Mouse (Mus musculus): ENCODE measurements around the gene Dao. TPM values are rescaled to one million over a fixed set of nuclear protein-coding genes. Genes with fewer than 3 reads are reported as not detected.

Dao gene
- polyA plus RNA-seq (2014; fragmentation: Nextera tagmentation; extraction: Ambion mirVana): 6.0 and 7.7 TPM in 2 replicates

DNA sequence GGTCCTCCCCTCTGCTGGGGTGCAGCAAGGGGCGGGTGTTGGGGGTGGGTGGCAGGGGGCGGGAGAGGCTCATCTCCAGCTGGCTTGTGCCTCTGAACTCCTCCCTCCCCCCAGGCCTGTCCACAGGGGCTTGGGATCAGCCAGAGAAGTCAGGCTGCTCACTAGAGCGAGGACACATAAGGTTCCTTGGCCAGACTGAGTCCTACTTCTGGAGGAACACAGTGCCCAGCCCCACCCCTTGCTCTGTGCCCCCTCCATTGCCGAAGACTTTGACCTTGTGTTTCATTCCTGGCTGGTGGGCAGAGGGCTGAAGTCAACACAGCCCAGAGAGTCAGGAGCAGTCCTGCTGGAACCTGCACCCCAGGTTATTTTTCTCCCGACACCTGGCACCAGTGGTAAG is at the start of gene Dao:
Dao (plus strand) TSS at position 162 of the 400 bp plus-strand sequence.
- peak; percentile 74 for ATAC-seq (ENCODE audit: low FRiP score, low TSS enrichment)
- Histone ChIP-seq H3K9me3 (ENCODE audit: control insufficient read depth, low read length) (no peaks in the 10 kb centered on the region), H3K4me3 (ENCODE audit: low read length) (no peak within 1 kb of the TSS), H3K4me1 (ENCODE audit: control insufficient read depth, insufficient read depth, low read length) (no peaks in the 10 kb centered on the region), H3K4me2 (replicated peaks; ENCODE audit: low read depth, low read length) (no peak within 1 kb of the TSS), H3K27me3 (ENCODE audit: control insufficient read depth, insufficient read depth, low read length) (no peaks in the 10 kb centered on the region), H3K27ac (ENCODE audit: low read depth, low read length) (no peak within 1 kb of the TSS), H3K36me3 (ENCODE audit: control insufficient read depth, insufficient read depth, low read length) (no peaks in the 10 kb centered on the region), H3K9ac (ENCODE audit: low read depth, low read length) (no peak within 1 kb of the TSS)
- 49% methylated on average over 5 of the region's 5 CpGs for WGBS

- H3K4me2 ChIP-seq (replicated peaks; ENCODE audit: low read depth, low read length): no peak overlapping the region
- H3K4me3 ChIP-seq (ENCODE audit: low read length): no peak overlapping the region
- no peaks in the 10 kb centered on the region for H3K27me3 ChIP-seq (ENCODE audit: control insufficient read depth, insufficient read depth, low read length)
- H3K9ac ChIP-seq (ENCODE audit: low read depth, low read length): no peak overlapping the region
- no peaks in the 10 kb centered on the region for H3K9me3 ChIP-seq (ENCODE audit: control insufficient read depth, low read length)
- 13% methylated on average over 7 of the region's 7 CpGs for WGBS
- H3K4me1 ChIP-seq (ENCODE audit: control insufficient read depth, insufficient read depth, low read length): peaks cover 3% of the 10 kb centered on the region; the same call in 1 of the 2 replicates
- H3K36me3 ChIP-seq (ENCODE audit: control insufficient read depth, insufficient read depth, low read length): peaks cover 51% of the 10 kb centered on the region
- no peak for ATAC-seq (ENCODE audit: low FRiP score, low TSS enrichment)
- H3K27ac ChIP-seq (ENCODE audit: low read depth, low read length): no peak overlapping the region
These were observed 49.1 kb upstream of the Dao start for GRCm38 (mm10) chr5:113954421-113954820.

- Histone ChIP-seq H3K9ac (ENCODE audit: low read depth, low read length) (no peak overlapping the region), H3K36me3 (ENCODE audit: control insufficient read depth, insufficient read depth, low read length) (peaks cover 42% of the 10 kb centered on the region), H3K27me3 (ENCODE audit: control insufficient read depth, insufficient read depth, low read length) (no peaks in the 10 kb centered on the region), H3K4me2 (replicated peaks; ENCODE audit: low read depth, low read length) (no peak overlapping the region), H3K27ac (ENCODE audit: low read depth, low read length) (no peak overlapping the region), H3K9me3 (ENCODE audit: control insufficient read depth, low read length) (no peaks in the 10 kb centered on the region), H3K4me3 (ENCODE audit: low read length) (no peak overlapping the region), H3K4me1 (ENCODE audit: control insufficient read depth, insufficient read depth, low read length) (peaks cover 7% of the 10 kb centered on the region)
- ATAC-seq (ENCODE audit: low FRiP score, low TSS enrichment): no peak
- 84% methylated on average over 5 of the region's 5 CpGs for WGBS
These were observed 48.2 kb upstream of the Dao start for GRCm38 (mm10) chr5:113955281-113955680.

DNA sequence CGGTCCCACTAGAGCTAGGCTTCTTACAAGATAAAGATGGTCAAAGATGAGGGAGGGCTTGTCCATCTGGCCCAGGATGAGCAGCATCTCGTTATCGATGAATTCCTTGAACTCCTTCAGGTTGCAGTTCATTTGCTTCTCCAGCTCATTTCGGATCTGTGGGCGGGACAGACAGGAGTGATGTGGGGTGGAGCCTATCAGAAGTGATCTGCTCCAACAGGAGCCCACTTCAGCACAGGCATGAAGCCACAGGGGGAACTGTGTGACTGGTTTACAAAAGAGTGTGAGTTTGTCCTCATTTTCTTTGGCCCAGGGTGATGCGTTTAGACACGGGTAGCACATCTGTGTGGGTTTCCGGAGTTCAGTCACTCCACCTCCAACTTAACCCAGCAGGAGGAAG is 47.8 kb upstream of the Dao start:
- Histone ChIP-seq H3K9ac (ENCODE audit: low read depth, low read length) (no peak overlapping the region), H3K4me2 (replicated peaks; ENCODE audit: low read depth, low read length) (no peak overlapping the region), H3K36me3 (ENCODE audit: control insufficient read depth, insufficient read depth, low read length) (peaks cover 38% of the 10 kb centered on the region), H3K4me3 (ENCODE audit: low read length) (no peak overlapping the region), H3K4me1 (ENCODE audit: control insufficient read depth, insufficient read depth, low read length) (peaks cover 7% of the 10 kb centered on the region), H3K27ac (ENCODE audit: low read depth, low read length) (no peak overlapping the region), H3K9me3 (ENCODE audit: control insufficient read depth, low read length) (no peaks in the 10 kb centered on the region), H3K27me3 (ENCODE audit: control insufficient read depth, insufficient read depth, low read length) (no peaks in the 10 kb centered on the region)
- ATAC-seq (ENCODE audit: low FRiP score, low TSS enrichment): no peak
- WGBS: 92% methylated on average over 8 of the region's 8 CpGs

GRCm38 (mm10) chr5:113956510-113956909 is 47.0 kb upstream of the Dao start:
- peak; percentile 56; the same call in 1 of the 2 replicates for ATAC-seq (ENCODE audit: low FRiP score, low TSS enrichment)
- no peak overlapping the region for H3K9ac ChIP-seq (ENCODE audit: low read depth, low read length)
- H3K4me3 ChIP-seq (ENCODE audit: low read length): no peak overlapping the region
- no peak overlapping the region for H3K4me2 ChIP-seq (replicated peaks; ENCODE audit: low read depth, low read length)
- WGBS: 4% methylated on average over 4 of the region's 4 CpGs
- peaks cover 41% of the 10 kb centered on the region for H3K36me3 ChIP-seq (ENCODE audit: control insufficient read depth, insufficient read depth, low read length)
- H3K27ac ChIP-seq (ENCODE audit: low read depth, low read length): no peak overlapping the region
- H3K4me1 ChIP-seq (ENCODE audit: control insufficient read depth, insufficient read depth, low read length): peaks cover 7% of the 10 kb centered on the region
- no peaks in the 10 kb centered on the region for H3K27me3 ChIP-seq (ENCODE audit: control insufficient read depth, insufficient read depth, low read length)
- H3K9me3 ChIP-seq (ENCODE audit: control insufficient read depth, low read length): no peaks in the 10 kb centered on the region

- H3K27ac ChIP-seq (ENCODE audit: low read depth, low read length): no peak overlapping the region
- H3K9me3 ChIP-seq (ENCODE audit: control insufficient read depth, low read length): no peaks in the 10 kb centered on the region
- H3K27me3 ChIP-seq (ENCODE audit: control insufficient read depth, insufficient read depth, low read length): no peaks in the 10 kb centered on the region
- H3K9ac ChIP-seq (ENCODE audit: low read depth, low read length): no peak overlapping the region
- peaks cover 21% of the 10 kb centered on the region for H3K4me1 ChIP-seq (ENCODE audit: control insufficient read depth, insufficient read depth, low read length)
- ATAC-seq (ENCODE audit: low FRiP score, low TSS enrichment): no peak
- 10% methylated on average over 6 of the region's 6 CpGs for WGBS
- no peak overlapping the region for H3K4me3 ChIP-seq (ENCODE audit: low read length)
- H3K36me3 ChIP-seq (ENCODE audit: control insufficient read depth, insufficient read depth, low read length): peaks cover 32% of the 10 kb centered on the region
- H3K4me2 ChIP-seq (replicated peaks; ENCODE audit: low read depth, low read length): no peak overlapping the region
These were observed 44.5 kb upstream of the Dao start for GRCm38 (mm10) chr5:113959039-113959438.

GRCm38 (mm10) chr5:113960416-113960815 is 43.1 kb upstream of the Dao start:
- Histone ChIP-seq H3K4me1 (ENCODE audit: control insufficient read depth, insufficient read depth, low read length) (peaks cover 21% of the 10 kb centered on the region), H3K27ac (ENCODE audit: low read depth, low read length) (no peak overlapping the region), H3K9me3 (ENCODE audit: control insufficient read depth, low read length) (no peaks in the 10 kb centered on the region), H3K36me3 (ENCODE audit: control insufficient read depth, insufficient read depth, low read length) (peaks cover 34% of the 10 kb centered on the region), H3K4me3 (ENCODE audit: low read length) (no peak overlapping the region), H3K9ac (ENCODE audit: low read depth, low read length) (no peak overlapping the region), H3K4me2 (replicated peaks; ENCODE audit: low read depth, low read length) (no peak overlapping the region), H3K27me3 (ENCODE audit: control insufficient read depth, insufficient read depth, low read length) (no peaks in the 10 kb centered on the region)
- no peak for ATAC-seq (ENCODE audit: low FRiP score, low TSS enrichment)
- 83% methylated on average over 8 of the region's 8 CpGs for WGBS

- Histone ChIP-seq H3K27ac (ENCODE audit: low read depth, low read length) (no peak overlapping the region), H3K9ac (ENCODE audit: low read depth, low read length) (no peak overlapping the region; the same call in 1 of the 2 replicates), H3K9me3 (ENCODE audit: control insufficient read depth, low read length) (no peaks in the 10 kb centered on the region), H3K27me3 (ENCODE audit: control insufficient read depth, insufficient read depth, low read length) (no peaks in the 10 kb centered on the region), H3K4me3 (ENCODE audit: low read length) (no peak overlapping the region), H3K36me3 (ENCODE audit: control insufficient read depth, insufficient read depth, low read length) (peaks cover 41% of the 10 kb centered on the region), H3K4me2 (replicated peaks; ENCODE audit: low read depth, low read length) (no peak overlapping the region), H3K4me1 (ENCODE audit: control insufficient read depth, insufficient read depth, low read length) (peaks cover 21% of the 10 kb centered on the region)
- WGBS: 45% methylated on average over 7 of the region's 7 CpGs
- ATAC-seq (ENCODE audit: low FRiP score, low TSS enrichment): no peak
These were observed 41.7 kb upstream of the Dao start for GRCm38 (mm10) chr5:113961776-113962175.

- Histone ChIP-seq H3K4me3 (ENCODE audit: low read length) (no peak overlapping the region), H3K27me3 (ENCODE audit: control insufficient read depth, insufficient read depth, low read length) (no peaks in the 10 kb centered on the region), H3K4me2 (replicated peaks; ENCODE audit: low read depth, low read length) (no peak overlapping the region), H3K4me1 (ENCODE audit: control insufficient read depth, insufficient read depth, low read length) (peaks cover 14% of the 10 kb centered on the region), H3K9ac (ENCODE audit: low read depth, low read length) (no peak overlapping the region), H3K9me3 (ENCODE audit: control insufficient read depth, low read length) (no peaks in the 10 kb centered on the region), H3K36me3 (ENCODE audit: control insufficient read depth, insufficient read depth, low read length) (peaks cover 50% of the 10 kb centered on the region), H3K27ac (ENCODE audit: low read depth, low read length) (no peak overlapping the region)
- no peak for ATAC-seq (ENCODE audit: low FRiP score, low TSS enrichment)
- 83% methylated on average over 14 of the region's 14 CpGs for WGBS
These were observed 38.5 kb upstream of the Dao start for GRCm38 (mm10) chr5:113964972-113965371.

Data from kidney, embryonic 14.5 days (tissue).